Mouse (Mus musculus) embryonic facial prominence, embryonic 13.5 days (tissue): Measurements from ENCODE around the gene R3hdm4. TPM values are rescaled to one million over a fixed set of nuclear protein-coding genes. Genes with fewer than 3 reads are reported as not detected.
"Not testable (repeated sequence)": the region's sequence is repeated elsewhere in the genome, so short reads cannot be mapped to it uniquely, and the experiment has no call there.

Source experiments
- ATAC-seq: fragments of 200-750 bp; cut with Nextera tagmentation; 2 replicates; pipeline ENCODE4 v1.8.0; 2017; ENCODE audit warnings: low read depth; ENCODE audit not compliant: insufficient number of reproducible peaks, insufficient read depth, low FRiP score, low TSS enrichment
- H3K27ac ChIP-seq: fragments of 300-500 bp; sonication (generic); 2 replicates; pipeline ENCODE4 v1.5.1; 2015; ENCODE audit warnings: moderate library complexity, mild to moderate bottlenecking, inconsistent platforms
- H3K27me3 ChIP-seq: fragments of 300-500 bp; sonication (generic); 2 replicates; pipeline ENCODE4 v1.6.1; 2015; ENCODE audit warnings: mild to moderate bottlenecking, inconsistent platforms
- H3K36me3 ChIP-seq: fragments of 300-500 bp; sonication (generic); 2 replicates; pipeline ENCODE4 v1.6.1; 2015; ENCODE audit warnings: mild to moderate bottlenecking, inconsistent platforms
- H3K4me1 ChIP-seq: fragments of 300-500 bp; sonication (generic); 2 replicates; pipeline ENCODE4 v1.6.1; 2015; ENCODE audit warnings: inconsistent platforms
- H3K4me2 ChIP-seq: fragments of 300-500 bp; sonication (generic); 2 replicates; pipeline ENCODE4 v1.6.1; 2015; ENCODE audit warnings: moderate library complexity, mild to moderate bottlenecking, inconsistent platforms
- H3K4me3 ChIP-seq: fragments of 300-500 bp; sonication (generic); 2 replicates; pipeline ENCODE4 v1.5.1; 2015; ENCODE audit warnings: mild to moderate bottlenecking, inconsistent platforms
- H3K9ac ChIP-seq: fragments of 300-500 bp; sonication (generic); 2 replicates; pipeline ENCODE4 v1.6.1; 2015; ENCODE audit warnings: mild to moderate bottlenecking, inconsistent platforms
- H3K9me3 ChIP-seq: fragments of 300-500 bp; sonication (generic); 2 replicates; pipeline ENCODE4 v1.6.1; 2016; ENCODE audit warnings: inconsistent platforms
- WGBS: fragments of 180-500 bp; shearing (Covaris S2); methylation state at CpG from one replicate; pipeline ENCODE4 v1.1.7; 2015; ENCODE audit warnings: mixed read lengths; 5-methylcytosine and 5-hydroxymethylcytosine counted together
- polyA plus RNA-seq: library from polyadenylated mRNA; unstranded; fragments of >200 nt; fragmentation: Nextera tagmentation; extraction: Ambion mirVana; gene quantifications from 2 replicates; pipeline ENCODE4 v1.2.1, GENCODE M21; 2015

R3hdm4 gene
- polyA plus RNA-seq, 1 experiment from 2014 or later, result 190 TPM

DNA sequence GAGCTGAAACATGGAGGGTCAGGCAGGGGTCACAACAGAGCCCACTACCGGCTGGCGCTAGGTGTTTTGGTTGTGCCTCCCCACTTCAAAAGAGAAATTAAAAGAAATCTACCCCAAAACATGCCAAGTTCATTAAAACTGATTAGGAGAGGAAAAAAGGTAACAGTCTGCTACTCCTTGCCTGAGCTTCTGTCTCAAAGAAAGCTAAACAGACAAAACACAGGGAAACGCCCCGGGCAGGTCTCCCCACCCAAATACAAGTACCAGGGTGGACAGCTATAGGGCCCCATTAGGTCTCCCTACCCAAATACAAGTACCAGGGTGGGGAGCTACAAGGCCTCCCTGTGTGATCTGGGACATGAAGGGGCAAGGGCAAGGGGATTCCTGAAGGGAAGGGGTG, 10.5 kb downstream of the R3hdm4 start, which contains the start of gene Gm26602:
Gene Gm26602 (plus strand): TSS at position 301 of the 400 bp plus-strand sequence.
- Histone ChIP-seq H3K36me3 (peaks cover 43% of the 10 kb centered on the region), H3K27ac (peak within 1 kb of the TSS; percentile 60; the same call in 1 of the 2 replicates), H3K4me1 (peaks cover 22% of the 10 kb centered on the region), H3K9ac (no peak within 1 kb of the TSS), H3K4me2 (no peak within 1 kb of the TSS), H3K27me3 (no peaks in the 10 kb centered on the region), H3K9me3 (no peaks in the 10 kb centered on the region), H3K4me3 (0 out of 2 replicates have a peak within 1 kb of the TSS, but pooled peaks have one; percentile 23)
- ATAC-seq, result no peak
- WGBS, result 93% methylated on average over 4 of the region's 4 CpGs

DNA sequence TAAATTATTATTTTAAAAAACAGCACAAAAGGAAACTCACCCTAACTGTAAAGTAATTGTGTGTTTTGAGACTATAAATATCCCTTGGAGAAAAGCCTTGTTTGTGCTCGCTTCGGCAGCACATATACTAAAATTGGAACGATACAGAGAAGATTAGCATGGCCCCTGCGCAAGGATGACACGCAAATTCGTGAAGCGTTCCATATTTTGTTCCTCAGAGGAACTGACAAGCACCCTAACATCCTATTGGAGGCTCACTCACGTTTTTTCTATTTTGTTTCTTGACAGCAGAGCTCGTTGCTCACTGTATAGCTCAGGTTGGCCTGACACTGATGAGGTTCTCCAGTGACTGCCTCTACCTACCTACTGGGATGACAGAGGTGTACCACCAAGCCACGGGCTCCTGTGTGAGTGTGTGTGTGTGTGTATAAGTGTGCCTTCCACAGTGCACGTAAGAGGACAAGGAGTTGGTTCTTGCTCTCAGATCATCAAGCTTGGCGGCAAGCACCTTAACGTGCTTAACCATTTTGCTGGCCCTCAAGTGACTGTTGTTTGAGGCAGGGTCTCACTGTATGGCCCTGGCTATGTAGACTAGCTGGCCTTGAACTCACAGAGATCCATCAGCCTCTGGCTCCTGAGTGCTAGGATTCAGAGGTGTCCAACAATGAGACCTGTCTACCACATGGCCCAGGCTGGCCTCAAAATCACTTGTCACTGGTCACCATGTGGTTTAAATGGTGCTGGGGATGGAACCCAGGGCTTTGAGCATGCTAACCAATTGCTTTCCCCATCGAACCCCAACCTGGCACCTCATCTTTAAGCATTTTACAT, 11.7 kb downstream of the R3hdm4 start:
- Histone ChIP-seq H3K4me2 (peak overlapping the region; percentile 53), H3K9ac (peak overlapping the region; percentile 16; the same call in 1 of the 2 replicates)
- WGBS, result 22% methylated on average over 14 of the region's 14 CpGs

DNA sequence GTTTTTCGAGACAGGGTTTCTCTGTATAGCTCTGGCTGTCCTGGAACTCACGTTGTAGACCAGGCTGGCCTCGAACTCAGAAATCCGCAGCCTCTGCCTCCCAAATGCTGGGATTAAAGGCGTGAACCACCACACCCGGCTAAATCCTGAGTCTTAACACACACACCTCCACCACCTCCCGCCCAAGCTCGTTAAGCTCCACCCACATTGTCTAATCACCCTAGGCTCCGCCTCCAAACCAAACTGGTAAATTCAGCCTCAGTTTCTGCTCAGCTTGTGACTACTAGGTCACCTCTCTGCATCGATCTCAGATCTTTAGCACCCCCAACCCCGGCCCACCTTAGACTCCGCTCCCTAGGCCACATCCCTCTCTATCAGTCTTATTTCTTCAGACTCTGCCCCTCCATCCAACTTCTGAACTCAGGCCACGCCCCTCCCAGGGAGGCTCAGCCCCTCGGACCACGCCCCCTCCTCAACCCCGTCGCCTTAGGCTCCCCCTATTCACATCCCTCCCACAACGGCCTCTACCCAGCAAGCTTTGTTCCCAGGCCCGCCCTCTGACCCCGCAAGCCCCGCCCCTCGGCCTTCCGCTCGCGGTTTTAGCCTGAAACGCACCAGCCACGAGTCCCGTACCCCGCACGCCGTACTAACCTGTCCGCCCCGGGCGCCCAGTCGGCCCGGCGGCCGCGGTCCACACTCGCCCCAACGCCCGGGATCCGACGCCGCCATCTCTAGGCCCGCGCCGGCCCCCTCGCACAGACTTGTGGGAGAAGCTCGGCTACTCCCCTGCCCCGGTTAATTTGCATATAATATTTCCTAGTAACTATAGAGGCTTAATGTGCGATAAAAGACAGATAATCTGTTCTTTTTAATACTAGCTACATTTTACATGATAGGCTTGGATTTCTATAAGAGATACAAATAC, 12.6 kb downstream of the R3hdm4 start, which contains the start of gene Med16:
Gene Med16 (minus strand): TSS at position 757 of the 925 bp plus-strand sequence.
- Histone ChIP-seq H3K4me2 (peak within 1 kb of the TSS; percentile 53), H3K4me1 (peaks cover 8% of the 10 kb centered on the region), H3K4me3 (peak within 1 kb of the TSS; percentile 70), H3K9ac (peak within 1 kb of the TSS; percentile 94), H3K36me3 (peaks cover 65% of the 10 kb centered on the region), H3K9me3 (no peaks in the 10 kb centered on the region), H3K27me3 (no peaks in the 10 kb centered on the region), H3K27ac (peak within 1 kb of the TSS; percentile 97)
- ATAC-seq, result peak; percentile 92
- WGBS, result 2% methylated on average over 52 of the region's 52 CpGs

More for the DNA sequence above, 11.7 kb downstream of the R3hdm4 start:
- Histone ChIP-seq H3K9me3 (no peaks in the 10 kb centered on the region), H3K4me3 (peak overlapping the region; percentile 70), H3K27ac (peak overlapping the region; percentile 60), H3K27me3 (no peaks in the 10 kb centered on the region), H3K4me1 (peaks cover 10% of the 10 kb centered on the region), H3K36me3 (peaks cover 56% of the 10 kb centered on the region)
- ATAC-seq, result 0 out of 2 replicates have a peak, but pooled peaks have one; percentile 35

DNA sequence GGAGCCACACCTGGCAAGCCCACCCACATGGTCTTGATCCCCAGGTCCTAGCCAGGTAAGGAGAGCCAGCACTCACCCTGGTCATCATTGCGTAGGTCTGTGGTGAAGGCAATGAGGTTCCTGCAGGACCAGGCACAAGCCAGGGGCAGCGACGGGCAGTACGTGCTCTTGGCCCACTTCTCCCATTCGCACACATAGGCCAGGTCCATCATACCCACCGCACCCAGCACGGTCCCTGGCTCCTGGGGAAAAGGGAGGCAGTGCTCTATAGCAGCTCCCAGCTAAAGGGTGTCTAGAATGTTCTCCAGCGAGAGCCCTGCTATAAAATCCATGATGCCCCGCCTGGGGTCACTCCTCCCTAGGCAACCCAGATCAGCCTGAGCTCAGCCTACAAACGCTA, 13.6 kb downstream of the R3hdm4 start:
- Histone ChIP-seq H3K9ac (no peak overlapping the region), H3K9me3 (no peaks in the 10 kb centered on the region), H3K27ac (no peak overlapping the region), H3K4me1 (peaks cover 8% of the 10 kb centered on the region), H3K4me2 (no peak overlapping the region), H3K4me3 (no peak overlapping the region), H3K27me3 (no peaks in the 10 kb centered on the region), H3K36me3 (peaks cover 69% of the 10 kb centered on the region)
- 92% methylated on average over 10 of the region's 10 CpGs for WGBS
- ATAC-seq, result no peak

DNA sequence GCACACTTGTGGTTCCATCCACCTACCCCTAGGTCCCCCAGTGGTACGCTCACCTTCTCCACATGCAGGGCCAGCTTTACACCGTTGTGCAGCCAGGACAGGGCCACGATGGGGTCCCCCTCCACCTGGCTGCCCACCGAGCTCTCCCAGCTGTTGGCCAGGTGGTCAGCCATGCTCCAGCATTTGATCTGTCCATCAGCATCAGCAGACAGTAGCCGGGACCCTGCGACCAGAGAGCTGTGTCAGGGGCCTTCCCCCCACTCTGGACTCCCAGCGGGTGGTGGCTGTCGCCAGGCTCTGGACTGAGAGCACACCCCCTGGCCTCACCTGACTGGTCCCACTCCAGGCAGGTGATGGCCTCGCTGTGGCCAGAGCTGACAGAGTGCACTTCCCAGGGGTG, 14.3 kb downstream of the R3hdm4 start:
- Histone ChIP-seq H3K4me2 (no peak overlapping the region), H3K27me3 (no peaks in the 10 kb centered on the region), H3K9me3 (no peaks in the 10 kb centered on the region), H3K36me3 (peaks cover 66% of the 10 kb centered on the region), H3K4me3 (no peak overlapping the region), H3K27ac (no peak overlapping the region), H3K4me1 (peaks cover 8% of the 10 kb centered on the region), H3K9ac (no peak overlapping the region)
- 92% methylated on average over 9 of the region's 9 CpGs for WGBS
- ATAC-seq, result no peak

DNA sequence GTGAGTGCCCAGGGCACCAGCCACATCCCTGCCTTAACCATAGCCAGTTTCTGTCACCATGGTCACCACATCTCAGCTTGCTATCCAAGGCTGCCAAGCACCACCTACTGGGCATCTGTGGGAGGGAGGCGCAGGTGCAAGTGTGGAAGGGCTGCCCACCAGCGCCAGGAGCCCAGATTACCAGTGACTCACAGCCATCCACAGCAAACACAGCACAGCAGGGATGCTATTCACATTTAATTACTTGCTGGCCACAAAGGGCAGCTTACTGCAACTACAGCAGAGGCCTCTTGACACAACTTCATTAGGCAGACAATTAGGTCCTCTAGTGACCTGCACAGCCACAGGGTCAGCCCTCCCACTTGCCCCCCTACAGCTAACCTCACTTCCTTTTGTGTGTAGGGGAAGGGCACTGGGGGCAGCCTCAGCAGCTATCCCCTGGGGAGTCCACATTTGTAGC, 20.0 kb downstream of the R3hdm4 start:
- Histone ChIP-seq H3K9me3 (no peaks in the 10 kb centered on the region), H3K4me3 (no peak overlapping the region), H3K4me2 (no peak overlapping the region), H3K4me1 (no peaks in the 10 kb centered on the region), H3K27me3 (no peaks in the 10 kb centered on the region), H3K9ac (0 out of 2 replicates have a peak overlapping the region, but pooled peaks have one; percentile 27), H3K27ac (no peak overlapping the region), H3K36me3 (peaks cover 91% of the 10 kb centered on the region)
- no peak for ATAC-seq
- WGBS, result 26% methylated on average over 2 of the region's 2 CpGs

DNA sequence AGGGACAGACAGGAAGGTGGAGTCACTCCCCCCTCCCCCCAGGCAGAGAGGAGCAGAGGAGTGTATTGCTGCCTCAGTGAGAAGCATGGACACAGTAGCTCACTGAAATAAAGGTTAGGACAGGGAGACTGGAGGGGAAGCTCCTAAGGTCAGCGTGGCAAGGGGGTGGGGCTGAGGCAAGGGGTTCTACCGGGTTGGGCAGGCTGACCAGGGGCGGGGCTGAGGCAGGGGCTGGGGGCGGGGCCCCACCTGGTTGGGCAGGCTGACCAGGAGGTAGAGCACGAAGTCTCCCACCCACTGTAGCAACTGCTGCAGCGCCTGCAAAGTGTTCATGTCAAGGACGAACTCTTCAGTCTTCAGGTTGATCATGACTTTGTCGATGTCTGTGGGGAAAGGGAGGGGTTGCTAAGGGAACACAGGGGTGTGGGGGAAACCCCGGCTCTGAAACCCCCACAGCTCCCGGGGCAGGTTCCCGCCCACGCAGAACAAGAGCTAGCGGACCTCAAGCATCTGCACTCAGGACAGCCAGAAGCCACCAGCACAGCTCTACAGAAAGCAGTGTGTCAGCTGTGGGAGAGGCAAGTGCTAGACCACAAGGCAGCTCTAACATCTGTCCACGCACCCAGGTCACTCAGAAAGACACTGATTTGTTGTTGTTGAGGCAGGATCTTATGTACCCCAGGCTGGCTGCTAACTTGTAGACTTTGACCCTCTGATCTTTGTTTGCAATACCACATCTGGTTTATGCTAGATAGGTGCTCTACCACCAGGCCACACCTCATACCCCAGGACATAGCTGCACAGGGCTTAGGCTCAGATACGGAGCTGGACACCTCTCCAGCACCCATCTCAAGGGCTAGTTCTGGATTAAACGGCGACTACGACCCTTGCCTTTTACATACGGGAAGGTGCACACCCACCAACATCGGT, 23.4 kb downstream of the R3hdm4 start:
- Histone ChIP-seq H3K4me2 (no peak overlapping the region), H3K9me3 (no peaks in the 10 kb centered on the region), H3K36me3 (peaks cover 76% of the 10 kb centered on the region), H3K27ac (no peak overlapping the region), H3K4me3 (no peak overlapping the region), H3K4me1 (no peaks in the 10 kb centered on the region), H3K27me3 (no peaks in the 10 kb centered on the region), H3K9ac (0 out of 2 replicates have a peak overlapping the region, but pooled peaks have one; percentile 32)
- ATAC-seq, result no peak
- 55% methylated on average over 20 of the region's 20 CpGs for WGBS

DNA sequence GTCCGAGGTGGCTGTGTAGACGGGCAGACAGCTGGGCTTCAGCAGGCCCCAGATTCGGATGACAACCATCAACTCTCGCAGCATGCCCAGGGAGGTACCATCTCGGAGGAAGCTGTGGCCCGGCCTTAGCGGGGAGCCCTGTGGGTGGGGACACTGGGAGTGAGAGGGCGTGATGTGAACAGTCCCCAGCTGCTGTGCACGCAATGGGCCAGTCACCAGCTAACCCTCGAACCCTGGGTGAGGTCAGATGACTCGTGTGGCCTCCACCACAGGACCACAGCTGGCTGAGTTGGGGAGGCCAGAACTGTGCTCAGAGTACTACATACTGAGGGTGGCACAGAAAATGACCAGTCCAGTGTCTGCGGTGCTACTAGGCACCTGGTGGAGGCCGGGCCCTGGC, 24.2 kb downstream of the R3hdm4 start:
- Histone ChIP-seq H3K27ac (no peak overlapping the region), H3K9me3 (no peaks in the 10 kb centered on the region), H3K36me3 (peaks cover 71% of the 10 kb centered on the region), H3K4me1 (0 out of 2 replicates have a peak, but pooled peaks cover 2% of the 10 kb centered on the region), H3K4me3 (no peak overlapping the region), H3K9ac (0 out of 2 replicates have a peak overlapping the region, but pooled peaks have one; percentile 6), H3K27me3 (no peaks in the 10 kb centered on the region), H3K4me2 (no peak overlapping the region)
- 84% methylated on average over 13 of the region's 13 CpGs for WGBS
- ATAC-seq, result no peak

DNA sequence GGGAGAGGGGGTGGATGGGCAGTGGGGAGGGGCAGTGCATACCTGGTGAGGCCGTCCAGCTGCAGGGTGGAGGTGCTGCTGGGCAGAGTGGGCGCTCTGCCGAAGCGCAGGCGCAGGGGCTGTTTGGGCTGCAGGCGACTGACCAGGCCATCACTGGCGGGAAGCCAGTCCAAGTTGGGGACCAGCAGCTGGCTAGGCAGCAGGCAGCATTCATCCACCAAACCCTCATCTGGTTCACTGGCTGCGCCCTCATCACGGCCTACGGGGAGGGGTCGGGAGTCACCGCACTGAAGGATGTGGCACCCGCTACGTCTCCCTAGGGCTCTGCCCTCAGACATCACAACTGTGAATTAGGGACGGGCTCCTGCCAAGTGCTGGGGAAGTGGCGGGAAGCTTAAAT, 24.7 kb downstream of the R3hdm4 start:
- Histone ChIP-seq H3K4me1 (0 out of 2 replicates have a peak, but pooled peaks cover 2% of the 10 kb centered on the region), H3K27me3 (no peaks in the 10 kb centered on the region), H3K4me2 (no peak overlapping the region), H3K36me3 (peaks cover 67% of the 10 kb centered on the region), H3K4me3 (no peak overlapping the region), H3K27ac (no peak overlapping the region), H3K9ac (0 out of 2 replicates have a peak overlapping the region, but pooled peaks have one; percentile 6), H3K9me3 (no peaks in the 10 kb centered on the region)
- ATAC-seq, result no peak
- WGBS, result 89% methylated on average over 16 of the region's 16 CpGs

DNA sequence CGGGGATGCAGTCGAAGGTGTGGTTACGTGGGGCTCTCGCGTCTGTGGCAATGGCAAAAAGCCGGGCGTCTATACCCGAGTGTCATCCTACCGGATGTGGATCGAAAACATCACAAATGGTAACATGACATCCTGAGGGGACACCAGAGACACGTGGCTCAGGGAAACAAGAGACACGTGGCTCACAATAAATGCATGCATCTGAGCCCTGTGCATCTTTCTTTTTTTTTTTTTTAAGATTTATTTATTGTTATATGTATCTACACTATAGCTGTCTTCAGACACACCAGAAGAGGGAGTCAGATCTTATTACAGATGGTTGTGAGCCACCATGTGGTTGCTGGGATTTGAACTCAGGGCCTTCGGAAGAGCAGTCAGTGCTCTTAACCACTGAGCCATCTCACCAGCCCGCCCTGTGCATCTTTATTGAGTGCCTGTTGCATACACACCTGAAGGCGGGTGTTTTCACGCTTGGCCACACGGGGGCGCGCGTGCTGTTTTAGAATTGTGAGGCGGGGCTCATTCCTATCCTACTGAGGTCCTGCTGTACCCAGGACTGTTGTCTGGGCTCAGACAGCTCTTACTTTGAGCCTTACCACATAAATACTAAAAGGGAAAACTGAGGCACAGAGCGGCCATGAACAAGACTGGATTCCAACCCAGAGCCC, 28.4 kb downstream of the R3hdm4 start:
- not testable (repeated sequence) for H3K27me3 ChIP-seq, H3K27ac ChIP-seq, H3K4me1 ChIP-seq, H3K4me2 ChIP-seq, H3K9me3 ChIP-seq, H3K9ac ChIP-seq, H3K4me3 ChIP-seq, ATAC-seq
- WGBS, result 44% methylated on average over 22 of the region's 22 CpGs
- H3K36me3 ChIP-seq, result peaks cover 36% of the 10 kb centered on the region
